Comparison of ENCODE assay signal across 20 mouse cellular contexts in genomic region chr6:134990674-134991073, GRCm38 (mm10). TPM values are rescaled to one million over a fixed set of nuclear protein-coding genes. Genes with fewer than 3 reads are reported as not detected.
"Had no signal": no experiment of that assay in that cellular context is flagged by ENCODE, and none has a peak within 500 bp of the region (broad histone marks: within the 10 kb centered on the region; RNA-seq: fewer than 3 reads in every experiment).

No protein-coding gene starts in this region.

- H3K27me3 ChIP-seq: kidney, embryonic 15.5 days; limb, embryonic 15.5 days; liver, embryonic 12.5 days; lung, embryonic 15.5 days had no signal

- H3K4me3 ChIP-seq: kidney, embryonic 15.5 days; limb, embryonic 12.5 days; limb, embryonic 15.5 days; liver, embryonic 12.5 days; liver, embryonic 15.5 days; lung, embryonic 15.5 days had no signal

- DNase-seq: kidney, adult 2 months; kidney, postnatal 10 days; kidney, postnatal 36 days; layer of hippocampus, postnatal 36 days; left cerebral cortex, postnatal 4 days; lung, adult 18-20 months; lung, postnatal 14 days; lung, postnatal 4 days; midbrain, embryonic 14.5 days; right cerebral cortex, postnatal 25 days; thymus, postnatal 25 days had no signal

- H3K36me3 ChIP-seq: kidney, embryonic 15.5 days; limb, embryonic 12.5 days; limb, embryonic 15.5 days; liver, embryonic 12.5 days; liver, embryonic 15.5 days; lung, embryonic 15.5 days had no signal

- H3K27ac ChIP-seq: kidney, embryonic 15.5 days; limb, embryonic 12.5 days; limb, embryonic 15.5 days; liver, embryonic 12.5 days; liver, embryonic 15.5 days; lung, embryonic 15.5 days had no signal

- ATAC-seq: intestine, embryonic 16.5 days; liver, embryonic 12.5 days had no signal

- H3K9me3 ChIP-seq: kidney, embryonic 15.5 days; limb, embryonic 12.5 days; limb, embryonic 15.5 days; liver, embryonic 12.5 days; liver, embryonic 15.5 days; lung, embryonic 15.5 days had no signal

- H3K4me2 ChIP-seq: kidney, embryonic 15.5 days; limb, embryonic 12.5 days; limb, embryonic 15.5 days; liver, embryonic 12.5 days; liver, embryonic 15.5 days; lung, embryonic 15.5 days; midbrain, embryonic 11.5 days had no signal

- H3K9ac ChIP-seq: kidney, embryonic 15.5 days; limb, embryonic 12.5 days; limb, embryonic 15.5 days; liver, embryonic 12.5 days; liver, embryonic 15.5 days; lung, embryonic 15.5 days had no signal

- H3K4me1 ChIP-seq: limb, embryonic 15.5 days; lung, embryonic 15.5 days had no signal

RNA-seq across cellular contexts. Expression of gene Apold1, which starts 9.2 kb away (rescaled TPM):
- total RNA-seq: megakaryocyte progenitor cell, adult 5-6 weeks had no signal
